Mouse (Mus musculus): ENCODE measurements at regions not wholly inside any gene's neighbourhood (a gene's known extent, or its start where the extent isn't known, plus 50 kb on each side); places are given as distances from the start of the nearest gene placed in this dataset.

- Histone ChIP-seq H3K27ac (ENCODE audit: control insufficient read depth, low read depth, low read length) (no peak overlapping the region), H3K9me3 (replicated peaks; ENCODE audit: insufficient read depth, low read length) (no peaks in the 10 kb centered on the region), H3K36me3 (ENCODE audit: control insufficient read depth in 1 of 2, insufficient read depth in 2 of 2, low read length in 2 of 2) (no peaks in the 10 kb centered on the region), H3K4me3 (ENCODE audit: control insufficient read depth in 1 of 2, insufficient read depth in 1 of 2, low read depth in 2 of 2, low read length in 2 of 2) (no peak overlapping the region), H3K27me3 (ENCODE audit: control insufficient read depth in 1 of 2, insufficient read depth in 2 of 2, low read length in 2 of 2) (no peaks in the 10 kb centered on the region), H3K9ac (ENCODE audit: control insufficient read depth, low read depth, low read length, poor library complexity, severe bottlenecking) (no peak overlapping the region), H3K4me1 (ENCODE audit: control insufficient read depth in 1 of 2, insufficient read depth in 2 of 2, low read length in 2 of 2) (no peaks in the 10 kb centered on the region), H3K79me2 (ENCODE audit: control insufficient read depth, insufficient read depth, low read length, poor library complexity) (no peaks in the 10 kb centered on the region)
- no peak for DNase-seq (ENCODE audit: low read depth, low spot score)
- TF ChIP-seq ELF1 (IDR thresholded peaks at IDR 0.05; ENCODE audit: low read depth, low read length) = no peak
- TF ChIP-seq MAZ (IDR thresholded peaks at IDR 0.05; ENCODE audit: low read depth, low read length) = no peak
- no peak for TF ChIP-seq ETS1 (IDR thresholded peaks at IDR 0.05; ENCODE audit: low read depth, low read length)
- no peak for TF ChIP-seq RCOR1 (IDR thresholded peaks at IDR 0.05; ENCODE audit: low read depth, low read length)
- no peak for TF ChIP-seq NRF1 (IDR thresholded peaks at IDR 0.05; ENCODE audit: insufficient read depth, low read depth, low read length, poor library complexity, severe bottlenecking)
- TF ChIP-seq USF2 (IDR thresholded peaks at IDR 0.05; ENCODE audit: borderline replicate concordance in 1 of 2, insufficient read depth in 1 of 2, low read depth in 1 of 2, low read length in 2 of 2) = no peak
- TF ChIP-seq ZMIZ1 (IDR thresholded peaks at IDR 0.05; ENCODE audit: low read depth, low read length) = no peak
- no peak for TF ChIP-seq BHLHE40 (IDR thresholded peaks at IDR 0.05; ENCODE audit: borderline replicate concordance, low read depth, low read length)
- TF ChIP-seq POLR2AphosphoS2 (IDR thresholded peaks at IDR 0.05; ENCODE audit: low read length) = no peak
- no peak for TF ChIP-seq MAX (IDR thresholded peaks at IDR 0.05; ENCODE audit: low read length)
- TF ChIP-seq UBTF (IDR thresholded peaks at IDR 0.05; ENCODE audit: borderline replicate concordance, insufficient read depth, low read depth, low read length) = no peak
- TF ChIP-seq ZKSCAN1 (IDR thresholded peaks at IDR 0.05; ENCODE audit: low read depth, low read length) = no peak
- TF ChIP-seq TCF12 (IDR thresholded peaks at IDR 0.05; ENCODE audit: low read depth, low read length) = no peak
Measured at GRCm38 (mm10) chr14:76243581-76244337, 133.1 kb downstream of the Nufip1 start.

- H3K4me1 ChIP-seq (ENCODE audit: control insufficient read depth in 1 of 2, insufficient read depth in 2 of 2, low read length in 2 of 2) = no peaks in the 10 kb centered on the region
- no peaks in the 10 kb centered on the region for H3K36me3 ChIP-seq (ENCODE audit: control insufficient read depth in 1 of 2, insufficient read depth in 2 of 2, low read length in 2 of 2)
- TF ChIP-seq SIN3A (IDR thresholded peaks at IDR 0.05; ENCODE audit: low read length) = no peak
- no peak overlapping the region for H3K27ac ChIP-seq (ENCODE audit: control insufficient read depth, low read depth, low read length)
- H3K9ac ChIP-seq (ENCODE audit: control insufficient read depth, low read depth, low read length, poor library complexity, severe bottlenecking) = no peak overlapping the region
- no peaks in the 10 kb centered on the region for H3K9me3 ChIP-seq (replicated peaks; ENCODE audit: insufficient read depth, low read length)
- no peaks in the 10 kb centered on the region for H3K27me3 ChIP-seq (ENCODE audit: control insufficient read depth in 1 of 2, insufficient read depth in 2 of 2, low read length in 2 of 2)
- no peak overlapping the region for H3K4me3 ChIP-seq (ENCODE audit: control insufficient read depth in 1 of 2, insufficient read depth in 1 of 2, low read depth in 2 of 2, low read length in 2 of 2)
- no peaks in the 10 kb centered on the region for H3K79me2 ChIP-seq (ENCODE audit: control insufficient read depth, insufficient read depth, low read length, poor library complexity)
- DNase-seq (ENCODE audit: low read depth, low spot score) = no peak
Measured at GRCm38 (mm10) chr14:76244338-76245062, 133.8 kb downstream of the Nufip1 start.
